Mouse (Mus musculus) olfactory bulb, adult 2 months (tissue): ENCODE measurements around the gene Wars.

Experiments
- CTCF ChIP-seq: fragments of 200-500 bp; IDR thresholded peaks from 2 replicates; pipeline ENCODE4 v1.5.1; 2012; ENCODE audit warnings: low read depth, mild to moderate bottlenecking, low read length, moderate library complexity; ENCODE audit not compliant: insufficient read depth
- POLR2A ChIP-seq: fragments of 200-500 bp; IDR thresholded peaks from 2 replicates; pipeline ENCODE4 v1.6.1; 2012; ENCODE audit warnings: mild to moderate bottlenecking, low read depth, low read length, moderate library complexity; ENCODE audit not compliant: insufficient read depth

- TF ChIP-seq POLR2A (no peak), CTCF (no peak)
Observed at GRCm38 (mm10) chr12:108836722-108837121, 57.3 kb downstream of the Wars start.
